Mouse (Mus musculus) megakaryocyte progenitor cell, adult 5-6 weeks (primary cell): ENCODE data around the gene Ppm1a. TPM values are rescaled to one million over a fixed set of nuclear protein-coding genes. Genes with fewer than 3 reads are reported as not detected.

Experiments used
- total RNA-seq, 2 experiments: library from RNA; stranded (forward) in 1 of 2; stranded (reverse) in 1 of 2; fragments of 157-497, 149-512 nt in 1 of 2; fragments of 200-1000 nt in 1 of 2; gene quantifications; 2 replicates each; pipeline versions ENCODE4 v1.2.3 to v1.2.4; 2015 to 2017

The Ppm1a gene
- total RNA-seq, 2 experiments from 2014 or later = 53.5 to 81.4 TPM

Other genes with a start within 250 kb of the Ppm1a start
- gene Pcnx4, start 221.1 kb upstream of the Ppm1a start, total RNA-seq (2015) = 1.9 and 2.9 TPM in 2 replicates
- gene Pcnx4, start 221.1 kb upstream of the Ppm1a start, total RNA-seq (2017) = 1.00 and 2.3 TPM in 2 replicates
- gene Gm4756, start 107.8 kb upstream of the Ppm1a start, total RNA-seq (2015) = not detected in 2 replicates
- not detected in 2 replicates for gene Gm4756, start 107.8 kb upstream of the Ppm1a start, total RNA-seq (2017)
- 30.0 and 33.0 TPM in 2 replicates for gene Dhrs7, start 92.5 kb upstream of the Ppm1a start, total RNA-seq (2015)
- 49.9 and 59.7 TPM in 2 replicates for gene Dhrs7, start 92.5 kb upstream of the Ppm1a start, total RNA-seq (2017)
- gene Six6, start 182.4 kb downstream of the Ppm1a start, total RNA-seq (2015) = not detected in 2 replicates
- gene Six6, start 182.4 kb downstream of the Ppm1a start, total RNA-seq (2017) = not detected in 2 replicates
- 6.3 and 8.3 TPM in 2 replicates for gene 4930447C04Rik, start 183.3 kb downstream of the Ppm1a start, total RNA-seq (2015)
- gene 4930447C04Rik, start 183.3 kb downstream of the Ppm1a start, total RNA-seq (2017) = 5.3 and 6.5 TPM in 2 replicates